Mouse (Mus musculus): ENCODE data around the gene Hfe2. TPM values are rescaled to one million over a fixed set of nuclear protein-coding genes. Genes with fewer than 3 reads are reported as not detected.

Gene Hfe2
- polyA plus RNA-seq, 1 experiment from 2014 or later, result 0.68 TPM

DNA sequence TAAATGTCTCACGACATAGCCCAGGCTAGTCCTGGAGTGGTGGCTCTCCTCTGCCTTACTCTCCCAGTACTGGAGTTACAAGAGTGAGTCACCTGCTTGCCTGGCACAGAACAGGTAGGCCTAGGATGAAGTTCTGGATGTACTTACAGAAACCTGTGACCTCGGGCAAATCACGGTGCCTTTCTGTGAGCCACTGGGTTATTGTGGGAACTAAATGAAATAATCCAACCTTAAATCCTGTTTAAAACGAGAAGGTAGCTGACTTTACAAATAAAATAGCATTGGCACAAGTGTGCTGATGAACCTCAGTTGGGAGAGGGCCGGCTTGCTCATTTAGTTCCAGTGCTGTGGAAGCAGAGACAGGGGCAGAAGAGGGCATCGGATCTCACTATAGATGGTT, 29.3 kb downstream of the Hfe2 start:
- no peak for ATAC-seq
- no peak overlapping the region for H3K4me2 ChIP-seq
- H3K9ac ChIP-seq, result no peak overlapping the region
- peaks cover 2% of the 10 kb centered on the region; the same call in 1 of the 2 replicates for H3K36me3 ChIP-seq
- H3K27ac ChIP-seq, result no peak overlapping the region
- peaks cover 30% of the 10 kb centered on the region for H3K4me1 ChIP-seq
- no peaks in the 10 kb centered on the region for H3K27me3 ChIP-seq (replicated peaks)
- 68% methylated on average over 6 of the region's 6 CpGs for WGBS (ENCODE audit: insufficient replicate concordance)
- H3K4me3 ChIP-seq, result no peak overlapping the region
- no peaks in the 10 kb centered on the region for H3K9me3 ChIP-seq (replicated peaks)

DNA sequence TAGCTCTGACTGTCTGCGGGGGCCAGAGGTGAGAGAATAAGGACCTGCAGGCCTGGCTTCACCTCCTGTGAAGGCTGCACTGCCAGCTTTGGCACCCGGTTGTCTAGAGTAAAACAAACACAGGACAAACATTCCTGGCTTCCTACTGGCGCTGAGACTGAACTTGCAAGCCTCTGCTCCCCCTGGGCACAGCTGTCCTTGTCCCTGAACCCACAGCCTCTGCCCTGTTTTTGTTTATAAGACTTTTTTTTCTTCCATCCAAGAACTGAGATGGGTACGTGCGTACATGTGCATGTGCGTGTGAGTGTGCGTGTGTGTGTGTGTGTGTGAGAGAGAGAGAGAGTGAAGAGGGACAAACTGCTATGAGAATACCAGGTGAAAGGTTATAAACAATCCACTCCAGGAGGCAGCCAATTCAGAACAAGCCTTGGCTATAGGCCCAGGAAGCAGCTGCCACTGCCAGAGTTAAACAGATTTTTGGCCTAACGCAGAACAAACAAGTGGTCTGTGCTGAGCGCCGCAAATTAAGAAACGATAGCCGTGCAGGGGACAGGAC, 30.1 kb downstream of the Hfe2 start:
- ATAC-seq, result no peak
- H3K9ac ChIP-seq, result no peak overlapping the region
- H3K9me3 ChIP-seq (replicated peaks), result no peaks in the 10 kb centered on the region
- H3K4me2 ChIP-seq, result no peak overlapping the region
- H3K27ac ChIP-seq, result peak overlapping the region; percentile 38; the same call in 1 of the 2 replicates
- H3K4me3 ChIP-seq, result no peak overlapping the region
- H3K36me3 ChIP-seq, result peaks cover 11% of the 10 kb centered on the region
- peaks cover 38% of the 10 kb centered on the region for H3K4me1 ChIP-seq
- 78% methylated on average over 12 of the region's 12 CpGs for WGBS (ENCODE audit: insufficient replicate concordance)
- H3K27me3 ChIP-seq (replicated peaks), result no peaks in the 10 kb centered on the region

DNA sequence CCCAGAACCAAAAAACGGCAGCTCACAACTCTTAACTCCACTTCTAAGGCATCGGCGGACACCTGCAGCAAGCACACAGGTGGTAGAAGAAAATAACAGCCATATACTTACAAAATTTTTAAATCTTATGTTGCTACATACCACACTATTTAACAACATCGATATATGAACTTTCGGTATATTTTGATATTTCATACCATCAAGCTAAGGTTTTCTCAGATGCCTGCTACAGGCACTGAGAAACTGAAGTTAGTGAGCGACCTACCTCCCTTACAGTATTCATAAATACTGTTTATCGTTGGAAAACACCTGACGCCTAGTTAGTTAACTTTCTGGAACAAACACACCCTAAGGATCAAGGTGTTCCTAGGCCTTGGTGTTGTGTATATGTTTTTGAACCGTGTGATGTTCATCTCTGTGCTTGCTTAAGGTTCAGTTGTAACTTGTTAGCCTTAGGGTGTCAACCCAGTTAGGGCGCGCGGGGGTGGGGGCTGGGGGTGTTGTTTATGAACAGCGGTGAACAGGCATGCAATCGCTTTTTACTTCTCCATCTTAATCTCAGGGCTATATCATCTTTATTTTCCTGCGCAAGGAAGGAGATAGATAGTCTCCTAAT, 31.1 kb downstream of the Hfe2 start:
- Histone ChIP-seq H3K36me3 (peaks cover 21% of the 10 kb centered on the region), H3K27me3 (replicated peaks) (no peaks in the 10 kb centered on the region), H3K4me1 (peaks cover 48% of the 10 kb centered on the region), H3K9me3 (replicated peaks) (no peaks in the 10 kb centered on the region), H3K4me3 (peak overlapping the region; percentile 72), H3K27ac (peak overlapping the region; percentile 88), H3K9ac (peak overlapping the region; percentile 88), H3K4me2 (peak overlapping the region; percentile 79)
- WGBS (ENCODE audit: insufficient replicate concordance), result 63% methylated on average over 15 of the region's 15 CpGs
- no peak for ATAC-seq

DNA sequence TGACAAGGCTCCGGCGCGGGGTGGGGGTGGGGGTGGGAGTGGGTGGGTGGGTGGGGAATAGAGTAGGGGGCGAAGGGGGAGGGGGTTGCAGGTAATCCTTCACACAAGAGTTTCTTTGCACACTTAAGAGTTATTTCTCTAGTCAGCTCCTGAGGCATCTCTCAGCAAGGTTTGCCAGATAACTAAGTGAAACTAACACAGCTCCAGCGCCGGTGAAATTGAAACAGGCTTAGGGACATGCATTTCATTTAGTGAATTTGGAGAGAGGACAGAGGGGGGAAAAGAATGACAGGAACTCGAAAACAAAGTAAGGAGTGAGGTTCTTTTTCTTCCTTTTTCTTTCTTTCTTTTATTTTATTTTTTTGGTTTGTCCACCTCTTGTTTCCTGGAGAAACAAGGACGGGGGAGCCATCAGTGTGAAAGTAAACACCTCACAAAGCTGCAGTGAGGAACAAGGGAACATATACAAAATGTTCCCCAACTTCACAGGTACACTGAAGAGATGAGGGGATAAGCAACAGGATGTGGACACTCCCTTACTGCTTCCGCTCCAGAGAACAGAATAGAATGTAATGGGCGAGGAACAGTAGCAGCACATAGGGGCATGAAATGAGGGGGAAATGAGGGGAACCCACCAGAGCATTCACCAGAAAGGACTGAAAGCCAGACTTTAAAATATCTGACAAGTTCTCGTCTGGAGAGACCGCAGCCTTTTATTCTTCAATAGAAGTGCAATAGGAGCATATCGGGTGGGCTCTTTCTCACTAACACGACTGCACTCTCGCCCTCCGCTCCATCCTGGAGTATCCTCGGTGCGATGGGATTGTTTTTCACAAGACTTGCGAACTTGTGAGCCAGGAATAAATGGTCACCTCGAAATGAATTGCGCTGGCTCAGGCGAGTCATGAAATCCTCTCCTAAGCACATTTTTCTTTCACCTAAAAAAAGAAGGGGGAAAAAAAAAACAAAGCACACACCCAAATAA, 32.0 kb downstream of the Hfe2 start:
- 4% methylated on average over 22 of the region's 22 CpGs for WGBS (ENCODE audit: insufficient replicate concordance)

DNA sequence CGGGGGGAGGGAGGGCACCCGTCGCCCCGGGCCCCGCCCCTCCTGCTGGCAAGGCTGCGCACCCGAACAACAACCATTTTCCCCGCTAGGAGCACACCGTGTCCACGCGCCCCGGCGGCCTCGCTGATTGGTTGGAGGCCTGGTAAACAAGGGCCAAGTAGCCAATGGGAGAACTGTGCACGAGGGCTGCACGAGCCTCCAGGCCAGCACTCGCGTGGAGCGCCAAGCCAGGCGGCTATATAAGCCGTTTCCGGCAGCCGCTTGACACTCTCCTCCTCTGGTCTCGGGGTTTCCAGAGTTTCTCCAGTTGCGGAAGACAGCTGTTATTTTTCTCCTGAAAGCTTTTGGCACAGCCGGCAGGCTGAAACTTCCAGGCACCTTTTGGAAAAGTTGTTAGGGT, 32.7 kb downstream of the Hfe2 start, which contains the start of gene Txnip:
Gene Txnip, plus strand, starts transcription at position 264 of the 400 bp plus-strand sequence.
- ATAC-seq, result peak; percentile 99
- H3K9me3 ChIP-seq (replicated peaks), result no peaks in the 10 kb centered on the region

More for the DNA sequence above, 32.0 kb downstream of the Hfe2 start:
- Histone ChIP-seq H3K9me3 (replicated peaks) (no peaks in the 10 kb centered on the region), H3K9ac (peak overlapping the region; percentile 88), H3K36me3 (peaks cover 25% of the 10 kb centered on the region), H3K4me2 (peak overlapping the region; percentile 79), H3K27me3 (replicated peaks) (no peaks in the 10 kb centered on the region), H3K27ac (peak overlapping the region; percentile 88), H3K4me3 (peak overlapping the region; percentile 72), H3K4me1 (peaks cover 53% of the 10 kb centered on the region)
- peak; percentile 33; the same call in 1 of the 2 replicates for ATAC-seq

DNA sequence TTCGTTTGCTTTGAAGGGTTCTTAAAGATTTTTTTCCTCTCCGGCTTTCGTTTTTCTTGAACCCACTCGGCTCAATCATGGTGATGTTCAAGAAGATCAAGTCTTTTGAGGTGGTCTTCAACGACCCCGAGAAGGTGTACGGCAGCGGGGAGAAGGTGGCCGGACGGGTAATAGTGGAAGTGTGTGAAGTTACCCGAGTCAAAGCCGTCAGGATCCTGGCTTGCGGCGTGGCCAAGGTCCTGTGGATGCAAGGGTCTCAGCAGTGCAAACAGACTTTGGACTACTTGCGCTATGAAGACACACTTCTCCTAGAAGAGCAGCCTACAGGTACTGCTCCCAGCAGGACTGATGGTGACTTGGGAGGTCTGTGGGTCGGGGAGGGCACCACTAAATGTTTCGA, 33.2 kb downstream of the Hfe2 start:
- Histone ChIP-seq H3K4me1 (peaks cover 54% of the 10 kb centered on the region), H3K4me2 (peak overlapping the region; percentile 79), H3K9ac (peak overlapping the region; percentile 88), H3K4me3 (peak overlapping the region; percentile 72), H3K27me3 (replicated peaks) (no peaks in the 10 kb centered on the region), H3K27ac (peak overlapping the region; percentile 88), H3K36me3 (peaks cover 25% of the 10 kb centered on the region), H3K9me3 (replicated peaks) (no peaks in the 10 kb centered on the region)
- 0 out of 2 replicates have a peak, but pooled peaks have one; percentile 11 for ATAC-seq
- under 1% methylated on average over 17 of the region's 17 CpGs for WGBS (ENCODE audit: insufficient replicate concordance)

More for the DNA sequence above, 32.7 kb downstream of the Hfe2 start, which contains the start of gene Txnip:
- Histone ChIP-seq H3K9ac (peak within 1 kb of the TSS; percentile 88), H3K27ac (peak within 1 kb of the TSS; percentile 88), H3K27me3 (replicated peaks) (no peaks in the 10 kb centered on the region), H3K4me3 (peak within 1 kb of the TSS; percentile 72), H3K4me2 (peak within 1 kb of the TSS; percentile 79), H3K4me1 (peaks cover 53% of the 10 kb centered on the region), H3K36me3 (peaks cover 25% of the 10 kb centered on the region)
- under 1% methylated on average over 26 of the region's 26 CpGs for WGBS (ENCODE audit: insufficient replicate concordance)

DNA sequence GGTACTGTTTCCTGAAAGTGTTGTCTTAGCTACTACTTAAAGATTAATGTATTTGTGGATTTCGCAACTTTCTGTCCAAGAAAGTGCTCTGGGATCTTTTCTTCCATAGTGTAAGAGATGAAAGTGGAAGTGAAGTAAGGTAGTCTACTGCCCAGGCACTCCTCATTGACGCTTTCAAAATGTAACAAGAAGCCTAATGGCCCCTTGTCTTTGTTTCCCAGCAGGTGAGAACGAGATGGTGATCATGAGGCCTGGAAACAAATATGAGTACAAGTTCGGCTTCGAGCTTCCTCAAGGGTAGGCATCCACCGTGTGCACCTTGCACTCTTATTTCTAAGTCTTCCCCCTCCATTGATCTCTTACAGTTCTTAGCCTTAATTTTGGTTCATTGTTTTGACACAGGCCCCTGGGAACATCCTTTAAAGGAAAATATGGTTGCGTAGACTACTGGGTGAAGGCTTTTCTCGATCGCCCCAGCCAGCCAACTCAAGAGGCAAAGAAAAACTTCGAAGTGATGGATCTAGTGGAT, 33.8 kb downstream of the Hfe2 start:
- H3K9ac ChIP-seq, result peak overlapping the region; percentile 88
- ATAC-seq, result no peak
- H3K4me2 ChIP-seq, result peak overlapping the region; percentile 79
- no peaks in the 10 kb centered on the region for H3K9me3 ChIP-seq (replicated peaks)
- peak overlapping the region; percentile 88 for H3K27ac ChIP-seq
- peak overlapping the region; percentile 72 for H3K4me3 ChIP-seq
- 14% methylated on average over 10 of the region's 10 CpGs for WGBS (ENCODE audit: insufficient replicate concordance)
- H3K36me3 ChIP-seq, result peaks cover 25% of the 10 kb centered on the region
- H3K27me3 ChIP-seq (replicated peaks), result no peaks in the 10 kb centered on the region
- peaks cover 60% of the 10 kb centered on the region for H3K4me1 ChIP-seq

DNA sequence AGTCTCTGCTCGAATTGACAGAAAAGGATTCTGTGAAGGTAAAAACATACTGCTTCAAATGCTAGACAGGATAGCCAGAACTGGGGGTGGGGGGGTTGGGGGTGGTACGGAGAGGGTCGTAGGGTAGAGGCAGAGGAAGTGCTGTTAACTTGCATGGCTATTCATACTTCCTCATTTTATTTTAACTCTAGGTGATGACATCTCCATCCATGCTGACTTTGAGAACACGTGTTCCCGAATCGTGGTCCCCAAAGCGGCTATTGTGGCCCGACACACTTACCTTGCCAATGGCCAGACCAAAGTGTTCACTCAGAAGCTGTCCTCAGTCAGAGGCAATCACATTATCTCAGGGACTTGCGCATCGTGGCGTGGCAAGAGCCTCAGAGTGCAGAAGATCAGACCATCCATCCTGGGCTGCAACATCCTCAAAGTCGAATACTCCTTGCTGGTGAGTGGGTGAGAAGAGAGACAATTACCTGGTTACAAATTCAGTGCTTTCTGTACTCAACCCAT, 34.5 kb downstream of the Hfe2 start:
- no peak for ATAC-seq
- WGBS (ENCODE audit: insufficient replicate concordance), result 27% methylated on average over 12 of the region's 12 CpGs
- peaks cover 25% of the 10 kb centered on the region for H3K36me3 ChIP-seq

DNA sequence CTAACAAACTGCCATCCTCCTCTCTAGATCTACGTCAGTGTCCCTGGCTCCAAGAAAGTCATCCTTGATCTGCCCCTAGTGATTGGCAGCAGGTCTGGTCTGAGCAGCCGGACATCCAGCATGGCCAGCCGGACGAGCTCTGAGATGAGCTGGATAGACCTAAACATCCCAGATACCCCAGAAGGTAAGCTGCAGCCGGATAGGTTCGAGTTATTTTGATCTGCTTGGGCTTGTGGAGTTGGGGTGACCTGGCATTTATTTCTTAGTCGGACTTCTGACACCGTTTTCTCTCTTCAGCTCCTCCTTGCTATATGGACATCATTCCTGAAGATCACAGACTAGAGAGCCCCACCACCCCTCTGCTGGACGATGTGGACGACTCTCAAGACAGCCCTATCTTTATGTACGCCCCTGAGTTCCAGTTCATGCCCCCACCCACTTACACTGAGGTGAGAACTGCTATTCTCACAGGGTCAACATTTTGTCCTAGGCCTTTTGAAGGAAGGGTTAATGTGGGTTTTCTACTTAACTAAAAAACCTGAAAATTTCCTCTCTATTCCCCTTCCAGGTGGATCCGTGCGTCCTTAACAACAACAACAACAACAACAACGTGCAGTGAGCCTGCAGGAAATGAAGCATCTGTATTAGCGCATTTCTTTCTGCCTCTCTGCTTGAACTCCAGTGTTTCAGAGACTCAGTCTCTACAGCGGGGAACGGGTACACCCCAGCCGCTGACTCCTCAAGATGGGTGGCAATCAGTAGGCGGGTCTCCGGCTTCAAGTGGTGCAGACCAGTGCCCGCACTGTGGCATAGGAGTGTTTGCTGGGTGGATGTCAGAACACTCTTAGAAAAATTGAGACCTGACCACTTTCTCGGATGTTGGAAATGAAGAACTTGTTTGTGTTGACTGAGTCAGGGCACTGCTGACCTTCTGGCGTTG, 35.2 kb downstream of the Hfe2 start:
- WGBS (ENCODE audit: insufficient replicate concordance), result 60% methylated on average over 23 of the region's 23 CpGs
- Histone ChIP-seq H3K27ac (peak overlapping the region; percentile 69; the same call in 1 of the 2 replicates), H3K4me2 (peak overlapping the region; percentile 79), H3K9ac (peak overlapping the region; percentile 88), H3K36me3 (peaks cover 25% of the 10 kb centered on the region), H3K27me3 (replicated peaks) (no peaks in the 10 kb centered on the region), H3K4me3 (peak overlapping the region; percentile 72), H3K9me3 (replicated peaks) (no peaks in the 10 kb centered on the region), H3K4me1 (peaks cover 70% of the 10 kb centered on the region)
- no peak for ATAC-seq

More for the DNA sequence above, 34.5 kb downstream of the Hfe2 start:
- Histone ChIP-seq H3K4me3 (peak overlapping the region; percentile 72), H3K4me1 (peaks cover 67% of the 10 kb centered on the region), H3K9ac (peak overlapping the region; percentile 88), H3K27ac (peak overlapping the region; percentile 69; the same call in 1 of the 2 replicates), H3K4me2 (peak overlapping the region; percentile 79), H3K27me3 (replicated peaks) (no peaks in the 10 kb centered on the region), H3K9me3 (replicated peaks) (no peaks in the 10 kb centered on the region)

DNA sequence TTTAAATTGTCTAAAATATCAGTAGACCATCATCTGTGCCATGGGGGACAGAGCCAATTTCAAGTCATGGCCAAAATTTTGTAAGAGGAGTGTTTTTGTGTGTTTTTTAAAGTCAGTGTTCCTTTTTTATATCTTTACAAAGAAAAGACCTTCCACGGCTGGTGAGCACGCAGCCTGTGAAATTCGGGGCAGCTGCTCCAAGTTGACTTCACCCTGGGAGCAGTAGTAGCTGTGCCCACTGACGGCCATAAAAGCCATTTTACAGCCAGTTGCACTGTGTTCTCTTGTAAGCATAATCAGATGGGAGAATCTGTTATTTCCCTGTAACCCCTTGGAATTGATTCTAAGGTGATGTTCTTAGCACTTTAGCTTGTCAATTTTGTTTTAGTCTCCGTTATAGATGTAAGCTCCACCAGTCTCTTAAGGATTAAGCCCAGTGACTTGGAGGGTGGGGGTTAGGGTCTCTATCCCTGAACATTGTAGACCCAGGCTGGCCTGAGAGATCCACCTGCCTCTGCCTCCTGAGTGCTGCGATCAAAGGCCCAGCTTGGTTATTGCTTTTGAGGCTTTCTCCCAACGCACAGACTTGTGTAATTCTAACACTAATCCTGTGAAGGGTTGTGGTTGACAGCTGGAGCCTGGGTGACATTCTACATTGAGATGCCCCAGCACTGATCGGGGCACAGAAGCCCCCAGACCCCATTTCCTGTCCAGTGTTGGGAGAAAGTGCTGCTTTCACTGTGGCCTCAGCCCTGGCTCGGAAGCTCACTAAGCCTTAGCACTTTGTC, 36.1 kb downstream of the Hfe2 start:
- no peak for ATAC-seq
- Histone ChIP-seq H3K36me3 (peaks cover 25% of the 10 kb centered on the region), H3K27me3 (replicated peaks) (no peaks in the 10 kb centered on the region), H3K27ac (peak overlapping the region; percentile 69), H3K4me2 (peak overlapping the region; percentile 79), H3K4me1 (peaks cover 71% of the 10 kb centered on the region), H3K9me3 (replicated peaks) (no peaks in the 10 kb centered on the region), H3K9ac (peak overlapping the region; percentile 88; the same call in 1 of the 2 replicates), H3K4me3 (peak overlapping the region; percentile 72)
- WGBS (ENCODE audit: insufficient replicate concordance), result 73% methylated on average over 9 of the region's 9 CpGs

All from liver, embryonic 12.5 days (tissue).